Mouse (Mus musculus): ENCODE measurements around the gene Tgfb2.

DNA sequence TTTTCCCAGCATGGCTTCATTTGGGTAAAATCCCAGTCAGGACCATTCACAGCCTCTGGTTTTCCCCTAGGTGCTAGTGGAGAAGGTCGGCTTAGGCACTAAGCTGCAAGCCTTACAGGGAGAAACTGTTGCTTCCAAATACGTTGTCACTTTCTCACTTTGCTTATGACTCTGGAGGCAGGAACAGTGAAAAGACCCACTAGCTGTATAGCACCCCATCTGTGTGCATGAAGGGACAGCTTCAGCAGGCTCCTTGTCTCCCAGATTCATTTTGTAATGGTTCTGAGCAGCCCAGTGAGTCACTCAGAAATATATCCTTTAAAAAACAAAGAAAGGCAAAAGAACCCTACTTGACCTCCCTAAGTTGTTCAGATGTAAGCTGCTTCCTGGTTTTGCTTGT, 100.2 kb downstream of the Tgfb2 start:
- TF ChIP-seq GATA1 (IDR thresholded peaks at IDR 0.05; ENCODE audit: low read length) (no peak), TAL1 (IDR thresholded peaks at IDR 0.05; ENCODE audit: low read length) (no peak)

Data from erythroblast, embryonic 14.5 days (primary cell).